Mouse (Mus musculus) layer of hippocampus, adult 11-12 months (tissue): ENCODE measurements at regions not wholly inside any gene's neighbourhood (a gene's known extent, or its start where the extent isn't known, plus 50 kb on each side); places are given as distances from the start of the nearest gene placed in this dataset.
A peak's percentile ranks its signal among the peaks of the same experiment; 100 is the strongest.

Experiments
- DNase-seq: peaks from one replicate; pipeline ENCODE4 v3.0.0; 2022; ENCODE audit warnings: low spot score

- peak; percentile 10 for DNase-seq
These were observed 56.2 kb upstream of the Ky start for GRCm38 (mm10) chr9:102449366-102449765.

GRCm38 (mm10) chr9:102446066-102446465, 59.5 kb upstream of the Ky start:
- DNase-seq = no peak

- peak; percentile 20 for DNase-seq
These were observed 63.2 kb upstream of the Ky start for GRCm38 (mm10) chr9:102442198-102442842.

GRCm38 (mm10) chr9:102437641-102438040, 67.9 kb upstream of the Ky start:
- DNase-seq = no peak

- no peak for DNase-seq
These were observed 69.2 kb upstream of the Ky start for GRCm38 (mm10) chr9:102436378-102436777.

- no peak for DNase-seq
These were observed 73.5 kb upstream of the Ephb1 start for GRCm38 (mm10) chr9:102428031-102428430.

GRCm38 (mm10) chr9:102424672-102425345, 70.3 kb upstream of the Ephb1 start:
- DNase-seq = no peak

- DNase-seq = no peak
These were observed 69.6 kb upstream of the Ephb1 start for GRCm38 (mm10) chr9:102423919-102424671.

GRCm38 (mm10) chr9:102423465-102423918, 69.0 kb upstream of the Ephb1 start:
- no peak for DNase-seq

- no peak for DNase-seq
These were observed 67.3 kb upstream of the Ephb1 start for GRCm38 (mm10) chr9:102421826-102422225.

- no peak for DNase-seq
These were observed 65.7 kb upstream of the Ephb1 start for GRCm38 (mm10) chr9:102420196-102420595.

- no peak for DNase-seq
These were observed 59.1 kb upstream of the Ephb1 start for GRCm38 (mm10) chr9:102413631-102414030.

- no peak for DNase-seq
These were observed 56.2 kb upstream of the Ephb1 start for GRCm38 (mm10) chr9:102410666-102411065.

- no peak for DNase-seq
These were observed 51.5 kb upstream of the Ephb1 start for GRCm38 (mm10) chr9:102406017-102406416.
